Mouse (Mus musculus): ENCODE measurements around the gene Abhd8.

DNA sequence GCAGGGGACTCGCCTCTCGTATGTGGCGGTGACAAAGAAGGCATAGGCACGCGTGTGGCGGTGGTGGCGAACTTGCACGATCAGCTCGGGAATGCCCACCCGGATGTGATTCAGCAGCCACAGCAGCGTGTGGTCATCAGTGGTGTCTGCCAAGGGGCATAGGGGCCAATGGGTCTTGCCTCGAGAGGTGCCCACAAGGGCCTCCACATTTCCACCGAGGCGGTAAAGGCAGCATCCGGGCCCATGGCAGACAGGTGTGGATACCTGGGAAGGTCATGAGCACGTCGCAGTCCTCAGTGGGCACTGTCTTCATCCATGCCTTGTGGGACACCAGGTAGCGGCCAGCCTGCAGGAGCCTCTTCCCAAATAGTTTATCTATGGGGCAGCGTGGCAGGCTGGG is 21.3 kb upstream of the Abhd8 start:
- TF ChIP-seq MAFK (IDR thresholded peaks at IDR 0.05; ENCODE audit: insufficient read depth, low read depth, low read length) (no peak), ZC3H11A (IDR thresholded peaks at IDR 0.05; ENCODE audit: borderline replicate concordance, low read depth, low read length) (no peak)
